Mouse (Mus musculus) ES-E14 (cell line): ENCODE measurements around the gene Fcgr1.

Experiments used
- CHD2 ChIP-seq: IDR thresholded peaks from 2 replicates; pipeline ENCODE4 v1.6.1; 2014; ENCODE audit warnings: mild to moderate bottlenecking, low read depth, low read length, inconsistent platforms
- MAFK ChIP-seq: IDR thresholded peaks from 2 replicates; pipeline ENCODE4 v1.6.1; 2014; ENCODE audit warnings: mild to moderate bottlenecking, low read depth, low read length, inconsistent platforms; ENCODE audit not compliant: insufficient read depth
- ZNF384 ChIP-seq: IDR thresholded peaks from 2 replicates; pipeline ENCODE4 v1.6.1; 2012; ENCODE audit warnings: low read depth, low read length, inconsistent platforms

DNA sequence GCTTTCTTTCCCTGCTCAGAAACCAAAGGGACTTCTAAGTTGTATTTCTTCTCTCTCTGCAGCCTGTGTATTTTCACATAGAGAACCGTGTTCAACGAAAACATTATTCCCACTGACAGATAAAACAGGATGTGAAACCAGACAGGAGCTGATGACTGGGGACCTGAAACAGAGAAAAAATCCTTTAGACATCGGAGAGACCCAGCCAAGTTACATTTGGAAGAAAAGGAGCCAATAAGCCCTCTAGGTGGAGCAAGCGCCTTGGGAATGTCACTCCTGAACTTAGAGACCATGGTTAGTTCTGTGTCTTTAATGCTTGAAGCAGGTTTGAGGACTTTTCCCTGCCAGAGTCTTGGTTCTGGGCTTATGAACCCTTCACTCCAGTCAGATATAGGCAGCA is 9.3 kb downstream of the Fcgr1 start:
- TF ChIP-seq ZNF384 (no peak), MAFK (no peak), CHD2 (no peak)
